Mouse (Mus musculus) adrenal gland, adult 2 months (tissue): ENCODE data around the gene Anapc1. TPM values are rescaled to one million over a fixed set of nuclear protein-coding genes. Genes with fewer than 3 reads are reported as not detected.

Experiments
- DNase-seq: peaks from one replicate; pipeline ENCODE4 v3.0.0; 2021
- polyA plus RNA-seq: library from polyadenylated mRNA; depleted of rRNA; stranded (reverse); fragments of >200 nt; gene quantifications from 2 replicates; pipeline ENCODE4 v1.2.3, GENCODE M21; 2012; rRNA removed
- total RNA-seq, 2 experiments: library from RNA; stranded (reverse); gene quantifications; 2 replicates each; pipeline ENCODE4 v1.2.3; 2021

The Anapc1 gene
- total and polyA plus RNA-seq, 3 experiments, result 34.4 to 89.3 (median 60.9) TPM

- DNase-seq, result no peak
Measured at GRCm38 (mm10) chr2:128566304-128567147, 120.7 kb downstream of the Anapc1 start.

- DNase-seq, result peak; percentile 11
Measured at GRCm38 (mm10) chr2:128565904-128566303, 121.3 kb downstream of the Anapc1 start.

- DNase-seq, result no peak
Measured at GRCm38 (mm10) chr2:128564195-128564594, 123.0 kb downstream of the Anapc1 start.

Other genes starting within 250 kb of the Anapc1 start
- not detected for gene Spdye4c, start 96.2 kb downstream of the Anapc1 start, total RNA-seq
- not detected in 2 replicates for gene Spdye4c, start 96.2 kb downstream of the Anapc1 start, polyA plus RNA-seq
- gene Mertk, start 11.6 kb upstream of the Anapc1 start, total RNA-seq, result 10 to 100 TPM in 1 of 2 experiments, 1 to 10 TPM in 1; 9.6 to 12.5 TPM
- gene Mertk, start 11.6 kb upstream of the Anapc1 start, polyA plus RNA-seq, result 2.2 and 2.9 TPM in 2 replicates
- gene Tmem87b, start 130.7 kb upstream of the Anapc1 start, total RNA-seq, result 10 to 100 TPM; 31.6 to 34.4 TPM
- gene Tmem87b, start 130.7 kb upstream of the Anapc1 start, polyA plus RNA-seq, result 10.8 and 14.0 TPM in 2 replicates
- gene Fbln7, start 175.6 kb upstream of the Anapc1 start, total RNA-seq, result 1 to 10 TPM; 4.6 to 7.2 TPM
- gene Fbln7, start 175.6 kb upstream of the Anapc1 start, polyA plus RNA-seq, result 5.3 and 6.6 TPM in 2 replicates